Mouse (Mus musculus) cerebellum, postnatal 25 days (tissue): ENCODE measurements at regions not wholly inside any gene's neighbourhood (a gene's known extent, or its start where the extent isn't known, plus 50 kb on each side); places are given as distances from the start of the nearest gene placed in this dataset.
A peak's percentile ranks its signal among the peaks of the same experiment; 100 is the strongest.

ENCODE experiments used
- DNase-seq, 2 experiments: peaks; one replicate each; pipeline ENCODE4 v3.0.0; 2021; ENCODE audit warnings: mixed read lengths in 2 of 2

- no peak for DNase-seq
Measured at GRCm38 (mm10) chr13:101625922-101626321, 142.1 kb downstream of the Pik3r1 start.

- DNase-seq: no peak
Measured at GRCm38 (mm10) chr13:101624179-101624581, 143.8 kb downstream of the Pik3r1 start.

- DNase-seq: no peak
Measured at GRCm38 (mm10) chr13:101622649-101623048, 145.4 kb downstream of the Pik3r1 start.

DNA sequence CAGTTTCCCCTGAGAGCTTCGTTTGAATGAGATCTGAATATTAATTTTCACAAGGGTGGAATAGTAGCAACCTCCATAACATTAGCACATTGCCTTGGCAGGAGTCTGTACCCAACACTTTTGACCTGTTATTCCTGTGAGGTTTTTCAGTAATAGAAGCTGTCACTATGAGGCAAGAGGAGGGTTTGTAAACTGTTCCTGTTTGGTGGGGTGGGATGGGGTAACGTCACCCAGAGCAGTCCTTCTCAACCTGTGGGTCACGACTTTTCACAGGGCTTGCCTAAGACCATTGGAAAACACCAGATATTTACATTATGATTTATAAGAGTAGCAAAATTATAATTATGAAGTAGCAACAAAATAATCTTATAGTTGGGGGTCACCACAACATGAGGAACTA lies 147.4 kb downstream of the Pik3r1 start:
- no peak for DNase-seq

DNA sequence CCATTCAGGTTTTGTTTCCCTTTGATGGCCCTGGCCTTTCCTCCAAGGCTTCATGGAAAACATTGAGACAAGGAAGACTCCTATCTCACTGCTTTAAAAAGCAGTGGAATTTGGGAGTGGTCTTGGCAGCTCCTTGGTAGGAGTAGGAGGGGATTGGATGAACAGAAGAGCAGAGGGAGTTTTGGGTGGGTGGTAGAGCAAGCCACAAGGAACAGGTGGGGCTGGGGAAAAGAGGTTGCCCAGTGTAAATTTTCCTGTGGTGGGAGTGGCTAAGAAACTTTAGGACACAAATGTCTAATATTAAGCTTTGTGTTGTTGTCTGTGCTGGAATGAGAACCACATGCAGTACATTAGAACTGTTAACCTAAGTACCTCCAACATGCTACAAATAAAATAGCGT lies 148.9 kb downstream of the Pik3r1 start:
- no peak for DNase-seq

GRCm38 (mm10) chr13:101612786-101613185 lies 155.2 kb downstream of the Pik3r1 start:
- DNase-seq: no peak

GRCm38 (mm10) chr13:101611725-101612124 lies 156.3 kb downstream of the Pik3r1 start:
- no peak for DNase-seq

DNA sequence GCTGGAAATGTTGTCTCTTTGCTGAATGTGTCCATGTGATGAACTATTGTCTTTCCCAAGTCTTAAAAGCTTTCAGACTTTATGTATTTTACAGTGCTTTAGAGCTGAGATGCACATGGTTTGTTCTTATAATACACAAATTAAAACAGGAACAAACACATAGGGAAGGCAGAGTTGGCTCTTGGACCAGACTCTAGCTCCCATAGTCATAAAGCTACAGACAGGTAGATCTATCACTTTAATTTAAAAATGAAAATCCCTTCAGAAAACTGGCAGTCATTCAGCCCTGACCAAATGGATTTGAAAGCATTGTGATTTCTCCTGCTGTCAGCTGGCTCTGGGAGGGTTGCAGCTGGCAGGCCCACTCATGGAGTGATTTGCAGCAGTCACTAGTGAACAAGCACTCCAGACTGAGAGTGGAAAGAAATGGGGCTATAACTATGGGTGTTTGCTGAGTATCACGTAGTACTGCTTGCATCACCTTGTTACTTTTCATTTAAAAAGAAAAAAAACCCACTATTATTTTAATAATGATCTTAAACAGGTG lies 161.8 kb downstream of the Pik3r1 start:
- DNase-seq: peak; percentile 12 to 30

GRCm38 (mm10) chr13:101605685-101606084 lies 162.3 kb downstream of the Pik3r1 start:
- DNase-seq: no peak

DNA sequence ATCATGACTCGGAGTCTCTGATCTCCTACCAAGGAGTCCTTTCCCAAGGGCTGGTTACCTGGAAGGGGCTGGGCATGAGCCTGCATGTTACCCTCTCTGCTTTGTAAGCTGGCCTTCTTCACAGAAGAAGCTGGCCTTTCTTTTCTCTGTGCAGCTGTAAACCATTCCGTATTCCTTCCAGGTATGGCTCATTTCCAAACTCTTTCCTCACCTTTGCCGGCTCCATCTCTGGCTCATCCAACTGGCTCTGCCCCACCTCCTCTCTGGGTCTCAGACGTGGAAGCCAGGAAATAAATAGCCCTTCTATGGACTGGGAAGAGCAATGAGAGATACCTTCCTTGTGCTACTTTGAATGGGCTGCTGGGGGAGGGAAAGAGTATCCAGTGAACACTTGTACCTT lies 163.0 kb downstream of the Pik3r1 start:
- DNase-seq: no peak

GRCm38 (mm10) chr13:101598126-101598485 lies 169.9 kb downstream of the Pik3r1 start:
- DNase-seq: no peak

DNA sequence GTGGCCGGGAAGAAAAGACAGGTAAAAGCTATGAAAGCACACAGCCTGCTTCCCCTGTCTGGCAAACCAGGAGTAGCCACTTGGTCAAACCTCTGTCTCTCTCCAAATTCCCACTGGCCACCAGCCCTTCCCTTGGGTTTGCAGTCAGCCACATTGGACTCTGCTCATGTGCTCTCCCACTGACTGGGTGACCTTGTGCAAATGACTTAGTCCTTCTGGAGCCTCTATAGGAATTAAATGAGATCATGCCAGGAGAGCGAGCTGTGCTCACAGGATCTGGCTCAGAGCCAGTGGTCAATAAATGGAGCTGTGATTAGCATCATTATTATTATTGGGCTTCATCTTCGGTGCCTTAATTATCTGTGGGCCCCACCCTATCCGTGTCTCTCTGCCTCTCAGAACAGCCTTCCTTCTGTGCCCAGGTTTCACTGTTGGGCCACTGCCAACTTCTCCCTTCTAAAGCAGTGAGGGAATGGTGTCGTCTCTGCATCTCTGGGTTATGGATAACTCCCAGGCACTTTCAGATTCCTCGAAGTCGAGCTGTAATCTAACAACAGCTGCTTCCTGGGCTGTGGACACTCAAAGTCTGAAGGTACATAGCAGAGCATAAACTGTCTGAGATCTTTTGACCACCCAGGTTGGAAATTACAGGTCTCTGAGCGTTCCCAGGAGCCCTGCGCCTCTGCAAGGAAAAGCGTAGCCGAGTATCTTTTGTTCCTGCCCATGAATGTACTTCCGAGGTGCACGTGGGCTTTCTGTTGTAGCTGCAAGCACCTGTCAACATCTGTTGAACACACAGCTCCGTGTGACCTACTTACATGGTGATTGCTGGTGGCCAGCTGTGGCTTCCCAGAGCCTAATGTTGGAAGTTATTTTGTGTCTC lies 170.5 kb downstream of the Pik3r1 start:
- peak; percentile 47 to 70 for DNase-seq

DNA sequence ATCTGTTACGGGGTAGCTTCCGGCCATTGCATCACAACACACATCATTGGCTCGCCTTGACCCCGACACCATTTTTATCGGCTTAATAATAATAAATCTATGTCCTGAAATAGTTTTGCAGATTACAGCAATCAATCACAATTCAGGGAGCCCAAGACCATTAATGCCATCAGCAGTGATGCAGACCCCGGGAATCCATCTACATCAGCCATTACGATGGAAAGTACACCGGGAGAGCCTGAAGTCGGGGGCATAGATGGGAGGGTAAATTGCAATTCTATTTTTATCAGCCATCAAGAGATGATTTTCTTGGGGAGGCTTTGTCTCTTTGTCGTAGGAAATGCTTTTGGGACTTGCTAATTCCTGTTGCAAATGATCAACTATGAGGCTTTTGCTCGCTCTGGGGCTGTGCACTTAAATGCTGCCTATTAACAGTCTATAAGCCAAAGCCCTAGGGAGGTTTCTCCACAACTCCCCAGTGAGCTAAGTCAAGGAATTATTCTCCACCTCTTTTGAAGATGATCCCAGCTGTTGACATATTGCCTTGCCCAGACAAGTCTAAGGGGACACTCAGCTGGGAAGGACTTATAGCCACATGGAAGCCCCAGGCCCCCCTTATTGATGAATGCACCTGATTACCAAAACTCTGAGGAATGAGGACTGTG lies 173.4 kb downstream of the Pik3r1 start:
- DNase-seq: no peak

- no peak for DNase-seq
Measured at GRCm38 (mm10) chr13:101592355-101592754, 175.7 kb downstream of the Pik3r1 start.

- no peak for DNase-seq
Measured at GRCm38 (mm10) chr13:101588905-101589304, 179.1 kb downstream of the Pik3r1 start.

- no peak for DNase-seq
Measured at GRCm38 (mm10) chr13:101586787-101587186, 181.2 kb downstream of the Pik3r1 start.

GRCm38 (mm10) chr13:101576481-101576880 lies 191.5 kb downstream of the Pik3r1 start:
- DNase-seq: no peak

DNA sequence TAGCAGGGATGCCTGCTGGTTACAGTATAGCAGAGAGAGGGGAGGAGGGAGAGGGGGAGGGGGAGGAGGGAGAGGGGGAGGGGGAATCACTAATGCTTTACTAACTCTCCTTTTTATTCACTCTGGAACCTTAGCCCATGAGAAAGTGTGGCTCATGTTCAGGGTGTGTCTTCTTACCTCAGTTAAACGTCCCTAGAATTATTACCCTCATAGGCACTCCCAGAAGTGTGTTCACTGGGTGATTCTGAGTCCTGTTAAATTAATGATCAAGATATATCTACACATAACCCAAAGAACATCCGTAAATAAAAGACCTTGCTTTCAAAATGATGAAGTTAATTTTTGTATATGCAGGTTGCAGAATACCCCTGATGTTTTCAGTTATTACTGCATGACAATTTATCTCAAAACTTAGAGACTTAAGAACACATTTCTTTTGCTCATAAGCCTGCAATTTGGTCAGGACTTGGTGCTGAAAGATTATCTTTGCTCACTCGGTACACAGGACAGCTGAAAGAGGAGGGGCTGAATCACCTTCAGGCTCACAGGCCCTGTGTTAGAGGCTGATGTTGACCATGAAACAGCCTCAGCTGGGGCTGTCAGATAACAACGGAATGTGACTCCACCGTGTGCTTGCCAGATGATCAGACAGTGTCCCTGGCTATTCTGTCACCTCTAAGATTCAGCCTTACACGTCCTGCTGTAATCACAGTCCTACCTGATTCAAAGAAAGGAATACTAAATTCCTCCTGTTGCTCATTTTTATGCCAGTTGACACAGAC lies 195.0 kb downstream of the Pik3r1 start:
- no peak for DNase-seq

DNA sequence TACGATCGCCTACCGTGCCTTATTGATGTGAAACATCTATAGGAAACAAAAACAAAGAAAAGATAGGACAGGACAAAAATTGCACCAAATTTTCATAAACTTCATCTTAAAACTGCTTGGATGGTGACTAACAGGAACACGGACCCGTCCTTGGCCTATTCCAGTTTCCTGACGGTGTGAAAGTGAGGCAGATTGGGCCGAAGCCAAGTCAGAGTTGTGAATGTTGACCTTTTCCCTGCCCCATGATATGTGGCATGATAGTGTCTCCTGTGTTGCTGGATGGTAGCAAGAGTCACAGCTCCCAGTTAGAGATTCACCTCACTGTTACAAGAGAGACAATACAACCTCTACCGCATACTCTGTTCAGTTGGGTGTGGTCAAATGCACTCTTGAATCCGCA lies 195.8 kb downstream of the Pik3r1 start:
- DNase-seq: no peak

- no peak for DNase-seq
Measured at GRCm38 (mm10) chr13:101570034-101570433, 198.0 kb downstream of the Pik3r1 start.

- DNase-seq: no peak
Measured at GRCm38 (mm10) chr13:101568985-101569631, 198.9 kb downstream of the Pik3r1 start.

GRCm38 (mm10) chr13:101565323-101565722 lies 202.7 kb downstream of the Pik3r1 start:
- DNase-seq: no peak
